Mouse (Mus musculus): ENCODE data around the gene Lingo4. TPM values are rescaled to one million over a fixed set of nuclear protein-coding genes. Genes with fewer than 3 reads are reported as not detected.

Gene Lingo4
- polyA plus RNA-seq, 1 experiment from 2014 or later: 0.52 TPM

GRCm38 (mm10) chr3:94373090-94373489, 25.2 kb upstream of the Lingo4 start:
- H3K9ac ChIP-seq: peak overlapping the region; percentile 39; the same call in 1 of the 2 replicates
- WGBS: 2% methylated on average over 10 of the region's 10 CpGs
- no peaks in the 10 kb centered on the region for H3K9me3 ChIP-seq (replicated peaks)
- peaks cover 26% of the 10 kb centered on the region for H3K4me1 ChIP-seq
- no peaks in the 10 kb centered on the region for H3K36me3 ChIP-seq
- H3K27me3 ChIP-seq: peaks cover 18% of the 10 kb centered on the region
- peak overlapping the region; percentile 40 for H3K4me2 ChIP-seq (replicated peaks)
- ATAC-seq (ENCODE audit: low FRiP score): peak; percentile 60; the same call in 1 of the 2 replicates
- peak overlapping the region; percentile 6 for H3K4me3 ChIP-seq
- no peak overlapping the region for H3K27ac ChIP-seq

- ATAC-seq (ENCODE audit: low FRiP score): peak; percentile 55
- Histone ChIP-seq H3K36me3 (no peaks in the 10 kb centered on the region), H3K4me3 (peak overlapping the region; percentile 6), H3K27me3 (peaks cover 18% of the 10 kb centered on the region), H3K9ac (peak overlapping the region; percentile 39), H3K9me3 (replicated peaks) (no peaks in the 10 kb centered on the region), H3K4me2 (replicated peaks) (peak overlapping the region; percentile 40), H3K4me1 (peaks cover 26% of the 10 kb centered on the region), H3K27ac (no peak overlapping the region)
- 0% methylated on average over 5 of the region's 5 CpGs for WGBS
Measured at GRCm38 (mm10) chr3:94373597-94374011, 24.7 kb upstream of the Lingo4 start.

DNA sequence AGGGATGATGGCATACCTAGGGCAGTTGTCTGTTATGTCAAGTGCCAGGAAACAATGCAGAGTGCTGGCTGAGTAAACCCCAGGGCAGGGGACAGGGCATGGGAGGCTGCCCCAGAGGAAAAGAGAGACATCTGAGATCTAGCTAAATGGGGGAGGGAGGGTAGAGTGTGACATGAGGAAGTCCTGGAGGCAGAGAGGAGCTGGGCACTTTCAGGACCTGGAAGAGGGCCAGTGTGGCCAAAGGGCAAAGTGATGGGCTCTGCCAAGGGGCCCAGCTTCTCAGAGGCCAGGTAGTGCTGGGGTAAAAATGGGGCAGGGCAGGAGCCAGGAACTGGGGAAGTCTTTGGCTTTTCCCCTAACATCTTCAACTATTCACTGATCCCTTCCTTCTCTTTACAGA, 23.7 kb upstream of the Lingo4 start:
- no peaks in the 10 kb centered on the region for H3K9me3 ChIP-seq (replicated peaks)
- peaks cover 26% of the 10 kb centered on the region for H3K4me1 ChIP-seq
- H3K4me3 ChIP-seq: no peak overlapping the region
- peaks cover 18% of the 10 kb centered on the region for H3K27me3 ChIP-seq
- no peak for ATAC-seq (ENCODE audit: low FRiP score)
- no peak overlapping the region for H3K27ac ChIP-seq
- no peak overlapping the region for H3K9ac ChIP-seq
- no peaks in the 10 kb centered on the region for H3K36me3 ChIP-seq
- H3K4me2 ChIP-seq (replicated peaks): no peak overlapping the region

- Histone ChIP-seq H3K4me2 (replicated peaks) (no peak overlapping the region), H3K4me3 (no peak overlapping the region), H3K27me3 (peaks cover 18% of the 10 kb centered on the region), H3K9ac (no peak overlapping the region), H3K36me3 (no peaks in the 10 kb centered on the region), H3K4me1 (peaks cover 26% of the 10 kb centered on the region), H3K27ac (no peak overlapping the region), H3K9me3 (replicated peaks) (no peaks in the 10 kb centered on the region)
- no peak for ATAC-seq (ENCODE audit: low FRiP score)
- WGBS: 71% methylated on average over 2 of the region's 2 CpGs
Measured at GRCm38 (mm10) chr3:94375146-94375545, 23.2 kb upstream of the Lingo4 start.

DNA sequence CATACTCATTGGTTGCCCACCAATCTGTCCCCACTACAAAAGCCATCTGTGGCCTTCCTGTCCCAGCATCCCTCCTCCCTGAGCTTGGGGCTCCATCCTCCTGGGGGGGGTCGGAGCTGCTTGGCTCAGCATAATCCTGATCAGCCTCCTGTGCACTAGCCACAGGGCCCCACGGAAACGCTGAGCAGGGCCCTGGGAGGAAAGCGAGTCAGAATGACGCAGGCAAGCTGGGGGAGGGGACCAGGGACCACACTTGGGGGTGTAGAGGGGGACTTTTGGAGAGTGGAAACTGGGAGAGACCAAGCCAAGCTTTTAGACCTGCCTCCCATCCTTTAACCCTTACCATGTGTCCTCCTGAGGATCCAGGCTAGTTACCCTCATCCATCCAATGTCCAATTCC, 22.5 kb upstream of the Lingo4 start:
- no peak overlapping the region for H3K27ac ChIP-seq
- H3K9me3 ChIP-seq (replicated peaks): no peaks in the 10 kb centered on the region
- H3K27me3 ChIP-seq: peaks cover 18% of the 10 kb centered on the region
- no peak overlapping the region for H3K4me2 ChIP-seq (replicated peaks)
- no peak overlapping the region for H3K4me3 ChIP-seq
- H3K4me1 ChIP-seq: peaks cover 29% of the 10 kb centered on the region
- WGBS: 47% methylated on average over 5 of the region's 5 CpGs
- H3K36me3 ChIP-seq: no peaks in the 10 kb centered on the region
- H3K9ac ChIP-seq: no peak overlapping the region
- ATAC-seq (ENCODE audit: low FRiP score): no peak

- no peak overlapping the region for H3K9ac ChIP-seq
- peaks cover 18% of the 10 kb centered on the region for H3K27me3 ChIP-seq
- H3K4me3 ChIP-seq: no peak overlapping the region
- H3K9me3 ChIP-seq (replicated peaks): no peaks in the 10 kb centered on the region
- peaks cover 20% of the 10 kb centered on the region for H3K4me1 ChIP-seq
- no peak overlapping the region for H3K27ac ChIP-seq
- H3K4me2 ChIP-seq (replicated peaks): no peak overlapping the region
- ATAC-seq (ENCODE audit: low FRiP score): no peak
- no peaks in the 10 kb centered on the region for H3K36me3 ChIP-seq
- 20% methylated on average over 13 of the region's 13 CpGs for WGBS
Measured at GRCm38 (mm10) chr3:94377028-94377923, 21.0 kb upstream of the Lingo4 start.

- 24% methylated on average over 9 of the region's 9 CpGs for WGBS
- Histone ChIP-seq H3K4me1 (peaks cover 6% of the 10 kb centered on the region; the same call in 1 of the 2 replicates), H3K9me3 (replicated peaks) (no peaks in the 10 kb centered on the region), H3K4me3 (no peak overlapping the region), H3K36me3 (no peaks in the 10 kb centered on the region), H3K27ac (no peak overlapping the region), H3K9ac (no peak overlapping the region), H3K4me2 (replicated peaks) (no peak overlapping the region), H3K27me3 (no peaks in the 10 kb centered on the region)
- ATAC-seq (ENCODE audit: low FRiP score): no peak
Measured at GRCm38 (mm10) chr3:94379831-94380510, 18.3 kb upstream of the Lingo4 start.

DNA sequence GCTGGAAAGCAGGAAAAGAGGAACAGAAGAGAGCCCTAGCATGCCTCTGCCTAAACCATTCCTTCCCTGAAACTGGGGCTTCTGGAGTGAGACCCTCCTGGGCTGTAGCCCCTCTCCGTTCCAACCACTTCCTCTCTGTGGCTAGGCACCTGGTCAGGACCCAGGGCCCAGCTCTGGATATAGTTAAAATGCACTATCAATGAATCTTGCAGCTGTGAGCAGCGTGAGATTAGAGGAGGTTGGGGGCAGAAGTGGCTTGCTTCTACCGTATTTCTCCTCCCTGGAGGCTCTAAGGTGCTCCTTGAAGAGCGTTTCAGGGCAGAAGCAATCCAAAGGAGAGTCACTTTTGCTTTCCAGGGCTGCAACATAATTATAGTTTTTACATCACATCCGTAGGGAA, 16.0 kb upstream of the Lingo4 start:
- H3K4me2 ChIP-seq (replicated peaks): no peak overlapping the region
- H3K9me3 ChIP-seq (replicated peaks): no peaks in the 10 kb centered on the region
- H3K9ac ChIP-seq: no peak overlapping the region
- ATAC-seq (ENCODE audit: low FRiP score): no peak
- no peaks in the 10 kb centered on the region for H3K36me3 ChIP-seq
- WGBS: 75% methylated on average over 5 of the region's 5 CpGs
- no peak overlapping the region for H3K27ac ChIP-seq
- no peak overlapping the region for H3K4me3 ChIP-seq
- peaks cover 3% of the 10 kb centered on the region; the same call in 1 of the 2 replicates for H3K4me1 ChIP-seq
- H3K27me3 ChIP-seq: no peaks in the 10 kb centered on the region

GRCm38 (mm10) chr3:94383476-94383875, 14.8 kb upstream of the Lingo4 start:
- ATAC-seq (ENCODE audit: low FRiP score): no peak
- no peaks in the 10 kb centered on the region for H3K36me3 ChIP-seq
- peaks cover 3% of the 10 kb centered on the region; the same call in 1 of the 2 replicates for H3K4me1 ChIP-seq
- H3K27me3 ChIP-seq: no peaks in the 10 kb centered on the region
- no peak overlapping the region for H3K4me2 ChIP-seq (replicated peaks)
- no peaks in the 10 kb centered on the region for H3K9me3 ChIP-seq (replicated peaks)
- WGBS: 74% methylated on average over 3 of the region's 3 CpGs
- H3K4me3 ChIP-seq: no peak overlapping the region
- no peak overlapping the region for H3K9ac ChIP-seq
- H3K27ac ChIP-seq: no peak overlapping the region

DNA sequence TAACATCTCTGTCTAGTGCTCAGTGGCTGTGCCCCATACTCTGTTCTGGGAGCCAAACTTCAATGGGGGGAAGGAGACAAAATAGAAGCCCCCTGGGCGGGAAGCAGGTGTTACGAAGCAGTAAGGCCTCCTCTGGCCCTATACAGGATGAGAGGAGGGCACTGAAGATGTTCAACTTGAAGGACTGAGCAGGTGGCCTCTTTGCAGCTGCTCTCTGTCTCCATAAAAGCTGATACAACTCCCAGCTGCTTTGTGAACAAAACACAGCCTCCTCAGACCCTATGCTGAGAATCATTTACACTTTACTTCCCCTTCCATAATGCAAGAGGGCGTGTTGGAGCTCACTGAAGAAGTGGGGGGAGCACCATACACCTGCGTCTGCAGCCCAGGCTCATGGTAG, 11.6 kb upstream of the Lingo4 start:
- H3K9ac ChIP-seq: no peak overlapping the region
- no peaks in the 10 kb centered on the region for H3K4me1 ChIP-seq
- no peak overlapping the region for H3K27ac ChIP-seq
- H3K27me3 ChIP-seq: no peaks in the 10 kb centered on the region
- H3K4me2 ChIP-seq (replicated peaks): no peak overlapping the region
- 67% methylated on average over 4 of the region's 4 CpGs for WGBS
- H3K4me3 ChIP-seq: no peak overlapping the region
- no peaks in the 10 kb centered on the region for H3K9me3 ChIP-seq (replicated peaks)
- ATAC-seq (ENCODE audit: low FRiP score): no peak
- H3K36me3 ChIP-seq: no peaks in the 10 kb centered on the region

- Histone ChIP-seq H3K27me3 (no peaks in the 10 kb centered on the region), H3K9me3 (replicated peaks) (no peaks in the 10 kb centered on the region), H3K36me3 (no peaks in the 10 kb centered on the region), H3K27ac (no peak overlapping the region), H3K4me2 (replicated peaks) (no peak overlapping the region), H3K9ac (no peak overlapping the region), H3K4me3 (no peak overlapping the region), H3K4me1 (no peaks in the 10 kb centered on the region)
- 93% methylated on average over 10 of the region's 10 CpGs for WGBS
- no peak for ATAC-seq (ENCODE audit: low FRiP score)
Measured at GRCm38 (mm10) chr3:94387391-94387790, 10.9 kb upstream of the Lingo4 start.

DNA sequence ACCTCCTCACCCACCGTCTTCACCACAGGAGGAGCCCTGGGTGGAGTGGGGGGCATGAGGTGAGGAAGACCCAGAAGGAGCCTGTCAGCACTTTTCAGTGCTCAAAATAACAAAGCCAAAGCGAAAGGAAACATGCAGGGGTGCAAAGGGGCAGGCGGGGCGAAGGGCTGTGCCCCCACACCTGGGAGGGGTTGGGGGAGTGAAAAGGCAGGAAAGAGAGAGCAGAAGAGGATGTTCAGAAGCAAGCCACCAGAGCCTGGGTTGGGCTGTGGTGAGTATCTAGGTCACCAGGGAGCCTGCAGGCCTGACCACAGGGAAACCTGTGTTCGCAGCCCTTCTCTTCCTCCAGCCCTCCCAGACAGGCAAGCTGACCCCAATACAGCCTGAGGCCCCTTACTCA, 10.3 kb upstream of the Lingo4 start:
- H3K4me1 ChIP-seq: no peaks in the 10 kb centered on the region
- H3K9me3 ChIP-seq (replicated peaks): no peaks in the 10 kb centered on the region
- H3K36me3 ChIP-seq: no peaks in the 10 kb centered on the region
- no peak overlapping the region for H3K4me3 ChIP-seq
- H3K27ac ChIP-seq: no peak overlapping the region
- no peaks in the 10 kb centered on the region for H3K27me3 ChIP-seq
- no peak overlapping the region for H3K9ac ChIP-seq
- ATAC-seq (ENCODE audit: low FRiP score): no peak
- 76% methylated on average over 5 of the region's 5 CpGs for WGBS
- H3K4me2 ChIP-seq (replicated peaks): no peak overlapping the region

All from hindbrain, embryonic 12.5 days (tissue).